ENCODE assay signal across 26 mouse cellular contexts in the genomic region with DNA sequence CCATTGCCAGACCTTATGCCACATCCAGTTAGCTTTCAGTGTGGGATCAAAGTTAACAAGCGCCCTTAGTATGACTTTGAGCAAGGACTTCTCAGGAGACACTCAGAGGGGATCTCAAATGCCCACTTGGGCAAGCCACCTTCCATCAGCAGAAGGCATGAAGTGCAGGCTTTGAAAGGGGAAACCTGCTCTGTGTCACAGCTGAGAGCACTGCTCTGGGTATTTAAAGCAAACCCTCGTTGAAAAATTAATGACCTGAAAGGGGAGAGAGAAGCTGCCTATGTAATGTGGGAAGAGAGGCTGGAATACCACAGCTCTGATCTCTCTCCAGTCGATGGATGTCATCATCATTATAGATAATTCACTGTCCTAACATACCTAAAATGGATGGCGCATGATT.
"Had no signal": no experiment of that assay in that cellular context is flagged by ENCODE, and none has a peak within 500 bp of the region (broad histone marks: within the 10 kb centered on the region; RNA-seq: fewer than 3 reads in every experiment).

No protein-coding gene starts in this region.

- H3K27ac ChIP-seq: gastrocnemius, adult 2 months; heart, embryonic 10.5 days; hindbrain, embryonic 10.5 days; hindbrain, embryonic 12.5 days; hindbrain, embryonic 14.5 days; intestine, embryonic 15.5 days; layer of hippocampus, adult 2 months; left cerebral cortex, adult 2 months; limb, embryonic 10.5 days; limb, embryonic 12.5 days; liver, embryonic 13.5 days; liver, embryonic 15.5 days had no signal

- H3K4me1 ChIP-seq: heart, embryonic 10.5 days; heart, embryonic 12.5 days; hindbrain, embryonic 10.5 days; hindbrain, embryonic 12.5 days; intestine, embryonic 15.5 days; limb, embryonic 10.5 days; limb, embryonic 12.5 days; liver, embryonic 13.5 days; liver, embryonic 15.5 days had no signal

- DNase-seq: gastrocnemius, adult 2 months; gastrocnemius, postnatal 10 days; gastrocnemius, postnatal 25 days; heart, adult 18-20 months; heart, postnatal 10 days; heart, postnatal 4 days; kidney, adult 9 months; kidney, postnatal 14 days; kidney, postnatal 36 days; liver; liver, embryonic 13.5 days had no signal

- H3K9ac ChIP-seq: heart, embryonic 12.5 days; hindbrain, embryonic 12.5 days; hindbrain, embryonic 14.5 days; intestine, embryonic 15.5 days; limb, embryonic 12.5 days; liver, embryonic 13.5 days; liver, embryonic 15.5 days had no signal

- H3K36me3 ChIP-seq: heart, embryonic 10.5 days; heart, embryonic 12.5 days; hindbrain, embryonic 10.5 days; hindbrain, embryonic 12.5 days; intestine, embryonic 15.5 days; limb, embryonic 10.5 days; limb, embryonic 12.5 days; liver, embryonic 13.5 days; liver, embryonic 15.5 days had no signal

- H3K27me3 ChIP-seq: heart, embryonic 12.5 days; hindbrain, embryonic 12.5 days; intestine, embryonic 15.5 days; limb, embryonic 12.5 days; liver, embryonic 13.5 days; liver, embryonic 15.5 days had no signal

- H3K4me3 ChIP-seq: gastrocnemius, adult 2 months; heart, embryonic 10.5 days; heart, embryonic 12.5 days; hindbrain, embryonic 10.5 days; hindbrain, embryonic 12.5 days; intestine, embryonic 15.5 days; layer of hippocampus, adult 2 months; left cerebral cortex, adult 2 months; limb, embryonic 10.5 days; limb, embryonic 12.5 days; liver, embryonic 13.5 days; liver, embryonic 15.5 days had no signal

- H3K9me3 ChIP-seq: heart, embryonic 10.5 days; heart, embryonic 12.5 days; hindbrain, embryonic 10.5 days; hindbrain, embryonic 12.5 days; intestine, embryonic 15.5 days; limb, embryonic 10.5 days; limb, embryonic 12.5 days; liver, embryonic 13.5 days; liver, embryonic 15.5 days had no signal

- H3K4me2 ChIP-seq: heart, embryonic 12.5 days; hindbrain, embryonic 12.5 days; hindbrain, embryonic 14.5 days; intestine, embryonic 15.5 days; limb, embryonic 12.5 days; liver, embryonic 11.5 days; liver, embryonic 13.5 days; liver, embryonic 15.5 days had no signal

- ATAC-seq: hindbrain, embryonic 16.5 days; inflammation-experienced regulatory T-cells, adult 6 months; intestine, embryonic 15.5 days; intestine, postnatal 0 days had no signal
